Mouse (Mus musculus) gastrocnemius, adult 18-20 months (tissue): ENCODE measurements around the gene 4930455H04Rik. TPM values are rescaled to one million over a fixed set of nuclear protein-coding genes. Genes with fewer than 3 reads are reported as not detected.

Experiments used
- DNase-seq: peaks from one replicate; pipeline ENCODE4 v3.0.0; 2021; ENCODE audit warnings: low spot score
- long read RNA-seq, 2 experiments: library from polyadenylated mRNA; stranded (forward); transcript quantifications; one replicate each; pipeline ENCODE4 v2.0.0; 2021
- total RNA-seq, 2 experiments: library from RNA; stranded (reverse); gene quantifications; 2 replicates each; pipeline ENCODE4 v1.2.3; 2021

4930455H04Rik gene
- total RNA-seq, result not detected
- long read RNA-seq, experiment 1, result 0 reads
- long read RNA-seq, experiment 2, result 0 reads

DNA sequence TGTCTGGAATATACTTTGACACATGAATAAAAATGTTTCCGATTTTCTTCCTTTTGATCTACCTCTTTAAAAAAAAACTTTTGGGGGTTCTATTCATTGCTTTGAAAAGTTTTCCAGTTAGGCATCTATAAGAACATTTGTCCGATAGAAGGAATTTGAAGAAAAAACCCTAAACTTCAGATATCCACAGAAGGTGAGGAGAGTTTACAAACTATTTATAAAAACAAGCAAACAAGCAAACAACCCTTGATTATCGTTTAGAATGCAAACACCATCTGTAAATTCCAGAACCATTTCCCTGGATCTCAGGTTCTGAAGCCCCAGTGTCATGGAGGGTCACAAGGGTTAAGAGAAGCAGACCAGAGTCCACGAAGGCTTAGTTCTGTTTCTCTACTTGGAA is at the start of gene 4930455H04Rik:
Gene 4930455H04Rik, plus strand, starts transcription at position 301 of the 400 bp plus-strand sequence.
- no peak for DNase-seq

DNA sequence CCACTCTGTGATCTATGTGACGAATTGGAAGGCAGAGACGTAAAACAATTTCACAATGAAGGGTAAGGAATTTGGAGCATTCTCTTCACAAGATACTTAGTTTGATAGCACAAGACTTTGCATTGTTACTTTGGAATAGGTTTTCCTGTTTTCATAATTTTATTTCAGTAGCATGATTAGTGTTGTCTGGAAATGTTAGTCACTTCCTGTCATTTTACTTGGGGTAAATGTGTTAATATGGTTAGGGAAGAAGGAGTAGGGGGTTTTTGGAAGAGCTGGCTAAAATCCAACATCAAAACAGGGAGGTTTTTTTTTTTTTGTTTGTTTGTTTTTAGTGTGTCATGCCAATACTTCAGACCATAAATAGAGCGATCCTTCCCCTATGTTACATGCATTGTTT is 46.5 kb upstream of the 4930455H04Rik start:
- no peak for DNase-seq

DNA sequence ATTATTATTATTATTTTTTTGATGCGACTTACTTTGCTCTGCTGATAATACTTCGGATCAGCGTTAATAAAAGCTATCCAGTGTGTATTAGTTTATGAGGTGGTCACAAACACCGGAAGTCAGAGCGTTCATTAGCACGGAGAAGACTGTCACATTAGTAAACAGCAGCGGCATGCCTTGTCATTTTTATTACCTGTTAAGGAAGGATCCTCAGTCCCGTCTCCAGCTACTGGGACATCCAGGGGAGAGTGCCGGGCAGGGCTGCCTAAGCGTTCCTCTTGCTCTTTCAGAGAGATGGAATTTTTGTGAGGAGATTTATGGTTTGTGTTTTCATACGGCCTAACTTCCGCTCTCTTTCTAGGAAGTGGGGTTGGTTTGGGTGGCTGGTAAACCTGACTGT is 45.0 kb upstream of the 4930455H04Rik start:
- DNase-seq, result no peak

DNA sequence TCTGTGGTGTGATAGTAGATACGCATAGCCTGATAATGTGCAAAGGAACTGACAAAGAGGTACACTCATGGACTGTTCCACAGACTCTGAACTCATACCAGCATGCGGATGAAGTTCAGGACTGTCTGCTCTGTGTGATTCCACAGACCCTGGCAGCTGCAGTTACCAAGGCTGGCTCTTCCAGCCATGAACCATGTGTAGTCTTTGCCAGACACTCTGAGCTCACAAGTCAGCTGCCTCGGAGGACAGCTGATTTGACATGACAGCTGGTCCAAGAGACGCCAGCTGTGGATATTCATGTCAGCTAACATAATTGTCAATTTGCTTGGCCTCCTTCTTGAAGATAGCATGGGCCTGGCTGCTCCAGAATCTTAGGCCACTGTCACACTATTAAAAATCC is 39.1 kb upstream of the 4930455H04Rik start:
- DNase-seq, result peak; percentile 76

DNA sequence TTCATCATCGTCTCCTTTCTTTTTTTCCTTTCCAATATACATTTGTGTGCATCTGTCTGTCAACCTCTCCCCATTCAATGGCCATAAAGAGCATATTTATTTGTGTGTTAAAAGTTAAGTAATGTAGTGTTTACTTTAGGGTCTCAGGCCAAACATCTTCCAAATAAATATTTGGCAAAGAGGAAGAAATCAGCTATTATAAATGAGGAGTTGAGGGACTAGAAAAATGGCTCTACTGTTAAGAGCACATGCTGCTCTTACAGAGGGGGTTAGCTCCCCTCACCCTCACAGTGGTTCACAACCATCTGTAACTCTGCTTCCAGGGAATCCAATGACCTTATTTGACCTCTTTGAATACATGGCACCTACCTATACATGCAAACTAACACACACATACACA is 34.9 kb upstream of the 4930455H04Rik start:
- DNase-seq, result no peak

DNA sequence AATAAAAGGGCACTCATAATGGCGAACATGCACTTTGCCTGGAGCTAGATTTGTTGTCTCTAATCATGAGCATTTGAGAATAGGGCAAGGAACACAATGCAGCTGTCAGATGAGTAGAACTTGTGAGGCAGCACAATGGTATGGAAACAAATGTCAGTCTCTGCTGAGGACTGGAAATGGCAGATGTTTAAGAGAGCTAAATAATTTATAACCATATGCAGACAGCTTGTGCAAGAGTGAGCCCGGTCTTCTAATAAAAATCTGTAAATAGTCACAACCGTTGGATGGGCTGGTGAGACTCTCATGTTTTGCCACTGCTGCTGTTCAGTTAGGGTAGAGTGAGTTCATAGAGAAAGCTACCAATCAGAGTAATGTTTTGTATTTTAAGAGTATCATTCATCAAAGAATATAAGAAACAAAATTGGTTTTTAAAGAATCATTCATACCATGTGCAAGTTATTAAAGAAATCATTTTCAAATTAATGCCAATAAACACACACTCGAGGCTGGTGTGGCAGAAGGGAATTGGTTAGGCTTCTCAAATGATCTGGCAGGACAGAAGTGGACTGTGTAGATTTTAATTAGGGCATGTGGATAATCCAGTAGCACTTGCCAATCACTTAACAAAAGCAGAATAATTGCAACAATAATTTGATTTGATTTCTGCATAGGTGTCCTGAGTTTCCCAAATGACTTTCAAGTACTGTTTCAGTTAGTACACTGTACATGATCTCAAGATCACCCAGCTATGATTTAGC is 31.0 kb upstream of the 4930455H04Rik start:
- no peak for DNase-seq

DNA sequence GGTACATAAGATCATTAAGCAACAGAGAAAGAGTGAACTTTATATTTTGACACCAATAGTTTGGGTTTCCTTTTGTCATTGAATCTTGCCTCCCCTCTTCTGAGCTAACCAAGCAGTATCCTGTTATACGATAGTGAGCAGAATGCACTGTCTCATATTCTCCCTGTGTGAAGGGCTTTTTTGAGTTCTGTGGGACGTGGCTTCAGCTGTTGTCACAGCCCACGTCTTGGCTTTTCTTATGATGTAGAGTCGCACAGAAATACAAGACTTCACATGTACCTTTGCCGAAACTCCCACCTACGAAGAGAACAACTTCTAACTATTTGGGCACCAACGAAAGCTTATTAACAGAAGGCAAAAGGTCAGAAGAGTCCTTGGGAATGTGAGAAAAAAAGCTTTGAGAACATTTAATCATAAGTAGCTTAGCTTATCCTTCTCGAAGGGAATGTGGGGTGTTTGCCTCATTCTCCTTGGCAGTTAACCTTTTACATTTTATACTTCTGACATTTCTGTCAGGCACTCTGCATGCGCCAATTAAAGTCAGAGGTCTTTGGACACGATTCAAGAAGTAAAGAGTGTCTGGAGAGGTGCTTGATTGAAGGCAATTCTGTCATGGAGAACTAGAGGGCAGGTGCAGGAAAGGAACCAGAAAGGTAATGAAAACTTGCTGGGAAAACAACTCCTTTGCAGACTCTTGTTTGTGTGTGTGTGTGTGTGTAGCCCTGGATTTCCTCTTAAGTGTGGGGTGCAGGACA is 27.1 kb upstream of the 4930455H04Rik start:
- no peak for DNase-seq

DNA sequence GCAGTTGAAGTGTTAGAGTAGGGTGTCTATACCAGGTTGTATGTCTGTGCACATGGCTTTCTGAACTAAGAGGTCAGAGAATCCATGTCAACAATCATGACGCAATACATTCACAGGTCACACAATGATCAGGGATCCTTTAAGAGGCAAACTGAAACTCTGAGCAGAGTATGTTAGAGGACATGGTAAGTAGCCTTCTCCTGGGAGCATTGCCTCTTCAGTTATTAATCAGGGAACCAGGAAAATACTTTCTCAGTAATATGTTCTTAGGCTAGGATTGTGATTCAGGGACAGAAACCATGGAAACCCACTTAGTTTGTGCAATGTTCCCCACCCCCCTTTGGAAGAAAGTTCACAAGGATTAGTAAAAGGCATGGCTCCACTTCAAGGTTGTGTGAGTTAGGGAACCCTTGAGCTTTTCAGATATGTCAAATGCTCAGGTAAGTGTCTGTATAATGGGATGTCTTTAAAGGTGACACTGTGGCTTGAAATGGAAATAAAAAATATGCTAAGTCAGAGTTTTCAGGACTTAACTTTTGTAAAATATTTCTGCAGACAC is 26.4 kb upstream of the 4930455H04Rik start:
- DNase-seq, result no peak

DNA sequence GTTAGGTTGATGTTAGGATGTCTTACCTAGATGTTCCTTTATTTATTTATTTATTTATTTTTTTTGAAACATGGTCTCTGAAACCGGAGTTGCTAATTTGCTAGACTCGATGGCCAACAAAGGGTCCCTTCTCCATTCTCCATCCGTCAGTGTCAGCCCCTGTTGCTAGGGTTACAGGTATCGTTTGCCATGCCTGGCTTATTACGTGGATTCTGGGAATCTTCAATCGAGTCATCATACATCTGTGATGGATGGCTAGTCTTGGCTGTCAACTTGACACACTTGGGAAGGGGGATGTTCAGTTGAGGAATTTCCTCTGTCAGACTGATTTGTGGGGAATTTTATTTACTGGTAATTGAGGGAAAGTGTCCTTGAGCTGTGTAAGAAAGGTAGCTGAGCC is 25.3 kb upstream of the 4930455H04Rik start:
- DNase-seq, result no peak

DNA sequence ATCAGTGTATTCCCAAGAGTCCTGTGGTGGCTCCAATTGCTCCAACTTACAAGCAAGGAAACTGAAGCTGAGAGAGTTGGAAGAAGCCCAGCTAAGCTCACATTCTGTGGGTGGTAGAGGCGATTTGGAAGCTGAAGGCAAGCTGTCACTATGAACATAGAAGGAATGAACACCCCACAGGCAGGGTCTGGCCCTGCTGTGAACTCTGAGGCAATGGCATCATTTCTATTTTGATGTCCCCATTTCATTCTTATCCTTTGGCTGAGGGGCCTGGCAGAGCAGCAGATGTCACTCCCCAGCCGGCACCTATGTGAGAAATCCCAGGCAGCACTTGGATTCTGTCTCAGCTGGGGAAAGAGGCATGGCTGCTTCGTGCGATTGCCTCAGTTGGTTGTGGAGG is 24.6 kb upstream of the 4930455H04Rik start:
- peak; percentile 14 for DNase-seq

DNA sequence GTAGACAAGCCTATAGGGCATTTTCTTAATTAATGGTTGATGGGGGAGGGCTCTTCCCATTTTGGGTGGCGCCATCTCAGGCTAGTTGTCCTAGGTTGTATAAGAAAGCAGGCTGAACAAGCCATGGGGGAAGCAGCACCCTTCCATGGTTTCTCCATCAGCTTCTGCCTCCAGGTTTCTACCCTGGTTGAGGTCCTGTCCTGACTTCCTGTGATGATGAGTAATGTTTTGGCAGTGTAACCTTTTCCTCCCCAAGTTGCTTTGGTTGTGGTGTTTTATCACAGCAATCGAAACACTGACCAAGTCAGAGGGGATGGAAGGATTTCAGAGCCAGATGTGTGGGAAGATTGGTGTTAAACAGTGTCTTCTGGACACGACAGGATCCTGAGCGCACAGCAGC is 21.6 kb upstream of the 4930455H04Rik start:
- DNase-seq, result no peak

DNA sequence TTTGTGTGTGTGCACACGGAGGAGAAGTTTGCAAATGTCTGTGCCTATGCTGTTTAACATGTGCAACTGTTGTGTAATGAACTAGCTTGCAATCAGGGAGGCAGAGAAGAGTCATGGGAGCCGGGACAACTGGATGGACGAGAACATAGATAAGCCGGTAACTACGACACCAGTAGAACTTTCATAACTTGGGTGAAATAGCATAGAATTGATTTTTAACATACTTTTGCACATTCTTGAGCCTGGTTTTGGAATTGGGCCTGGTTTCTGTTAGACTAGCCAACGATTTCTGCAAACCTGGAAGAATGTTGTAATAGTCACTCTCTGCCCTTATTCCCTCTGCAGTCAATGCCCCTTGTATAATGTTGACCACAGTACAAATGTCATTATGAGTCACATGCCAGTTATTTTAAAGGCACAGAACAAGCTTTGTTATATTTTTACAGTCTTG is 17.4 kb upstream of the 4930455H04Rik start:
- DNase-seq, result no peak

DNA sequence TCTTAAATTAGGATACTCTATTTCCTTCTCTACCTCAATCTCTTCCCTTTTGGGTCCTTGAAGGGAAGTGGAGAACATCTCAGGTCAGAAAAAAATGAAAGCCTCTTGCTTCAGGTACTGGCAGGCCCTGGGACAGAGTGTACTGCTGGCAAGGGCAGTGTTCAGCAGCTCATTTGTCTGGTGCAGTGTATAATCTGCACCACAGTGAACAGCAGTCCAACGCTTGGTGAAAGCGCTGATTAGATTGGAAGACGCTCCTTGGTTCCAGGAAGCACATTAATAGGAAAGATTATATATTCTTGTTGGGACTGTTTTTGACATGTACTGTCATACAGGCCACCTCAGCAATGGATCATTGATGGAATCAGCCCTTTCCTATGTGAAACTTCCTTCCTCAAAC is 16.6 kb upstream of the 4930455H04Rik start:
- DNase-seq, result no peak

DNA sequence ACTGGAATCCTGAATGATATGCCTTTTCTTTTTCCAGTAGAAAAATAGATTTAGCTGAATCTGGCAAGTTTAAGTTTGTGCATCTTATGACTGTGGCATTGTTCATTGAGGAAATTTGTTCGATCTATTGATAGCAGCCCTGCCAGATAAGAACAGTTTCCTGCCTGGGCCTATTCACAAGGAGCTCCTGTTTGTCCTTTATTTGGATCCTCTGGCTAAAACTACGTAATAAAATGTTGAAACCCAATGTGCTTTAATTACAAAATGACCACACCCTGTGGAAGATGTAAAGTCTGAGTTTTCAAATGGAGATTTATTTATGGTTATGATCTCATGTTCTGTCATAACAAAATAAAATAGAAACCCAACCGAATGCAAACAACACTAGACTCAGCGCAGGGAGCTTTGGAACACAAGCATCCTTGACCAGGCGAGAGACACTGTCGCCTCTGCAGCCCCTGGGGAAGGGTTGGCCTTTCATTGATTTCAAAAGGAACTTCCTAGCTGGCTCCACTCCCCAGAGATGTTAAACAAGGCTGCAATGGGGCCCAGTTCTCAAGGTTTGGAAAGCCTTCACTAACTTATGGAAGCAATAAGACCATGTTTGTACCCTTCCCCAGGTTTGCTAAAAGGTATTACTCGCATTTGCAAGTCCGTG is 15.7 kb upstream of the 4930455H04Rik start:
- DNase-seq, result no peak

DNA sequence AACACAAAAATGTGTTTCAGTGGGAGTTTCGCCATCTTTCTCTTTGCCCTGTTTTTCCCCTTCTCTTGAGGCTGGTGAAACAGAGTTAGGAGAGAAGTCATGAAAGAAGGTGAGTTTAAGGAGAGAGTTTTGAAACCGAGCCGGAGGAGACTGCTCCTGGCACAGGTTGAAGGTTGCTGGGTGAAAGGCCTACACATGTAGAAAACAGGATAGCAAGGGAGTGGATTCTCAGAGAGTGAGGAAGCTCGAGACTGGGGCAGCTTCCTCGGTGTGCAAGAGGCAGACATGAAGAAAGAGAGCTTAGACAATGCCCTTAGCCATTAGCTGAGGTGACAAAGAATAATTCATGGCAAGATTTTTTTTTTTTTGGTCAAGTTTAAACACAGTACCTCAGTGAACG is 14.7 kb upstream of the 4930455H04Rik start:
- DNase-seq, result no peak

DNA sequence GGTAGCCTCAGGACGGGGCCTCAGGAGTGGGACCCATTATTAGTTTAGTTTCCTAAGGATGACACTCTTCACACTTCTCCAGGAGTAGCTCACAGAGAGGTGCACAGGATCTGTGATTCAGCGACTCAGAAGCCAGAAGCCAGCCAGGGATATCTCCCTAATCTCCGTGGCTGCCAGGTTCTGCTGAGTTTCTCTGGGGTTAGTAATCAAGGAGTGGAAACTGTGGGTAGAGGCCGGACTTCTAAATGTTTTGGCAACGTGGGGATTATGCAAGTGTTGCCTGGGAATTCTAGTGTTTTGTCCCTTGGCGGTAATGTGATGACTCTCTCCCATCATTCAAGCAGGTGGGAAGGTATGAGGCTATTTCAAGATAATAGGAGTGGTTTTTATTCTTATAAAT is 13.0 kb upstream of the 4930455H04Rik start:
- no peak for DNase-seq

DNA sequence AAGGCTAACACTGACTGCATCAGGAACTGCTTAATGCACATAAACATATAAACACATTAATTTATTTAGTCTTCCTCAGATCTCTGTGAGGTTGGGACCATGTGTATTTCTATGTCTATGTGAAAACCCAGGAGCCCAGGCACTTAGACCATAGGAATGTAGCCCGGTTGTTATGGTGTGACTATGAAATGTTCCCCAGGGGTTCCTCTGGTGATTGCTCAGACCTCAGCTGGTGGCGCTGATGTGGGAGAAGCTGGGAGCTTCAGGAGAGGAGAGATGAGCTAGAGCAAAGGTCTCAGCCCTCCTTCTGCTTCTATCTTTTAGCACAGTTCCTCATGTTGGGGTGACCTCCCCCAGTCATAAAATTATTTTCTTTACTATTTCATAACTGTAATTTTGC is 7.7 kb upstream of the 4930455H04Rik start:
- DNase-seq, result no peak

DNA sequence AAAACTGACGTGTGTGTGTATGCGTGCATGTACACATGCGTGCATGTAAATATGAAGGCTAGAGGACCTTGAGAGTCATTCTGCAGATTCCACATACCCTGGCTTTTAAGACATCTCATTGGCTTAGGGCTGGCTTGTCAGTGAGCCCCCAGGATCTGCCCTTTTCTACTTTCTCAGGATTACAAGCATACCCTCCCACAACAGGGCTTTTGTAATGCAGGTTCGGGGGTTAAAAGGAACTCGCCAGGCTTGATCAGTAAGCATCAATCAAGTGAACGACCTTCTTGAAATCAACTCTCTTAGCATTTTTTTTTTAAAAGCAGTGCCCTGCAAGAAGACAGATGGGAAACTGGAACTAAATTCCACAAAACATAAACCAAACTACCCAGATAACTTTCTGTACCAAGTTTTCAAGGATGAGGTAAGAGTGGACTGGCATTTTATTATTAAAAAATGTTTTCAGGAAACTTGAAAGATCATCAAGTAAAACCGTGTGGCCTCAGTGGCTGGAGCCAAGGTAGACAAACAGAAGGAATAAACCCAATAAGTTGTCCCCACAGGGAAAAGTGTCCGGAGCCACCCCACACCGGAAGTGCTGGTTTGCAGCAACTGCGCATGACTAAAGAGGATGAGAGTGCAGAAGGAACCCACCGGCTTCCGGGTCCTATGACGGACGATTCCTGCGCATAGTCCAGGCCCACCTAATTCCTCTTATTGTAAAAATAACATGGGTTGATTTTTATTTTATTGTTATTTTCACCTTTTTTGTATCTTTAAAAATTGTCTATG is 6.5 kb upstream of the 4930455H04Rik start:
- no peak for DNase-seq

DNA sequence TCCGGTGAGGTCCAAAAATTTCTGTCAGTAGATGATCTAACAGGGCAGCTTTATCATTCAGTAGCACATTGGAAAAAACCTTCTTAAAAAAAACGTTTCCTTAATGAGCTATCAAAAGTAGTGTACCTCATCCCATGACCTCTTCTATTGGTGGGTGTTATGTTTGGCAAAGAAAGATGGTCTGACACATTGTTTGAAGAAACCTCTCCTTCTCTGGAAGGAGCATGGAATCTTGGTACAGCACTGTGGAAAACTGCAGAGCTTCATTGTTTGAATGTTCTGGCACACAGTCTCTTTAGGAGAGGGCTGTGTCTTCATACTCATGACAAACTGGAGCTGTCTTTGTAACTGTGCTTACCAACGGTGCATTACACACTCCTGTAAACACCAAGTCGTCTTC is 4.9 kb upstream of the 4930455H04Rik start:
- no peak for DNase-seq

DNA sequence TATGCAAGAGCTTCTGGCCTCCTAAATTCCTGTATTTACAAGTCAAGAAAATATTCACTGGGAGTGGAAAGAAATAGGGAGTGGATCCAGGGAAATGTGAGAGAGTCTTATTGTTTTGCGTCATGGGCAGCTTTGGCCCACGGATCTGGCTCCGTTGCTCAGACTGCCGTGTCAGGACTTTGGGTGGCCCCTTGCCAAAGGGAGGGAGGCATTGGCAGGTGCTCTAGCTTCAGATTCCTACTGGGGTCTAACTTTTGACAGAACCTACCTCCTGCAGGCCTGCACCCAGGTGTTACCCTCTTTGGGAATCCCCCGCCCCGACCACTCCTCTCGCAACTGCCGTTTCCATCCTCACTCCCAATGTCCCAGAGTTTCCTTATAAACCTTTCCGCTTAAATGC is 3.6 kb upstream of the 4930455H04Rik start:
- peak; percentile 50 for DNase-seq

DNA sequence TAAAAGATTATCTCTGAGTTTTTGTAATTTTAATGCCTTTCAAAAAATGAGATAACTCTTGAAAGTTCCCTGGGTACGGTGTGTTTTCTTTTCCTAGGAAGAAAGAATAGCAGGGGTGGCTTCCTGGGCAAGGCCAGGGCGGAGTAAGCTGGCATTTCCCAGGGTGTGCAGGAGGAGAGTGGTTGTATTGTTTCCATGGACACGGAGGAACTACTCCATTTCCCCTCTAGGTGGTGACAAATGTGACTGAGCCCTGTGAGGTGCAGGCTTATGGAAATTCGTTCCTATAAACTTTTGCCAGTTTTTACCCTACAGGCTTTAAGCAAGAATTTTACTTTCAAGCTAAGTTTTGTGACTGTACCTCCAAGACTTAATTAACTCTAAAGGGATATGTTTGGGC is 1.8 kb upstream of the 4930455H04Rik start:
- peak; percentile 55 for DNase-seq
